Mouse (Mus musculus) embryonic stem cell, embryonic (primary cell): Measurements from ENCODE around the gene Cldn2.

Experiments used
- CTCF ChIA-PET, 4 experiments: fragments of 300-600 bp in 2 of 4; fragments of 350-600 bp in 2 of 4; sonication (Branson Sonifier 250); formaldehyde crosslinking; loops; one replicate each; lab custom pipeline; 2022; ENCODE audit warnings: inconsistent platforms in 2 of 4; lab: Charles Lee
- POLR2A ChIA-PET, 4 experiments: fragments of 300-600 bp in 2 of 4; fragments of 350-600 bp in 2 of 4; sonication (Branson Sonifier 250); formaldehyde crosslinking; loops; one replicate each; lab custom pipeline; 2022; ENCODE audit warnings: antibody characterized with exemption in 4 of 4, inconsistent platforms in 1 of 4; lab: Charles Lee

Gene Cldn2

DNA sequence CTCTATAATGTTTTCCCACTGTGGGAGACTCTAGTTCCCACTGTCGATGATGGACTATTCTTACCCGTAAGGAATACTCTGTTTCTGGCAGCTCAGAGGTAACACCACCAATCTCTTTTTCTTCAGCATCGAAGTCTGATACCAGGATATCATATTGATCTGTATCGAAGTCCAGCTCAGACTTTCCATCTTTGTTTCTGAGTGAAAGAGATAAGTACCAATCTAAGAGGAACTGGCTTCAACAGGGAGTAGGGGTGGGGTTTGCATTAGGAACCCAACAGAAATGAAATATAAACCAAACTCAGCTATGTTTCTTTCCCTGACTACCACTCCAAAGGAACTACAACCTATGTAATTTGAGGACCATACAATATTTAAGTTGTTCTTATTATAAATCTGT is 54.2 kb downstream of the Cldn2 start:
- ChIA-PET CTCF (no interaction called here), POLR2A (no interaction called here)

DNA sequence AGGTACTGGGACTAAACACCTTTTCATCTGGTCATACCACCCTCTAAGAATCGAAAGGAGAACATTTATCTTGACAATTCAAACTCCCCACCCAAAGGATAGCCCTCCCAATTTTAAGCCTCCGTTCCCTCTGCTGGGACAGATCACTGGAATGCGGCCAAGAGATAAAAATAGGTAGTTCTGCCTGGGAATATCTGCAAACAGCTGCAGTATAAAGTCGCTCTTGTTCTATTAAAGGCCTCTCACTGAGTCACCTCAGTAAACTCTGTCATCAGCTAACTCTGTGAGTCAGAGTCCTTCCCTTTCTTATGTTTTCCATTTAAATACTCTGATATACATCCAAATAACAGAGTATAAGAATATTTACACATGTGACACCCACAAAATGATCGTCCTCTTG is 58.8 kb downstream of the Cldn2 start:
- POLR2A ChIA-PET, result no interaction called here
- CTCF ChIA-PET, result no interaction called here
